Mouse (Mus musculus) right cerebral cortex, adult 2 months (tissue): ENCODE data around the gene Mblac2.
A peak's percentile ranks its signal among the peaks of the same experiment; 100 is the strongest.

Source experiments
- DNase-seq, 2 experiments: peaks; one replicate each; pipeline ENCODE4 v3.0.0; 2021 to 2022; ENCODE audit warnings: low spot score in 2 of 2

Gene Mblac2

GRCm38 (mm10) chr13:81736606-81737005 is 25.5 kb downstream of the Mblac2 start:
- DNase-seq, result no peak

- no peak for DNase-seq
Observed at GRCm38 (mm10) chr13:81740898-81741297, 29.8 kb downstream of the Mblac2 start.

GRCm38 (mm10) chr13:81743391-81744091 is 32.4 kb downstream of the Mblac2 start:
- no peak for DNase-seq

DNA sequence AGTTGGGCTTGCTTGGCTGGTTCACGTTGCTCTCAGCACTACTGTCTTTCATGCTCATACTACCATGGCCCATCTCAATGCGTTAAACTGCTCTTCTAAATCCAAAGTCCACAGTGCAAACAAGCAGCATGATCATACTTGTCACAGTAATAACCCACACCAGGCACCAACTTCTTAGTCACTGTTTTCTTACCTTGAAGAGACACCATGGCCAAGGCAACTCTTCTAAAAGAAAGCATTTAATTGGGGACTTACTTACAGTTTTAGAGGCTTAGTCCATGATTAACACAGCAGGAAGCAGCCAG is 32.9 kb downstream of the Mblac2 start:
- DNase-seq, result no peak

DNA sequence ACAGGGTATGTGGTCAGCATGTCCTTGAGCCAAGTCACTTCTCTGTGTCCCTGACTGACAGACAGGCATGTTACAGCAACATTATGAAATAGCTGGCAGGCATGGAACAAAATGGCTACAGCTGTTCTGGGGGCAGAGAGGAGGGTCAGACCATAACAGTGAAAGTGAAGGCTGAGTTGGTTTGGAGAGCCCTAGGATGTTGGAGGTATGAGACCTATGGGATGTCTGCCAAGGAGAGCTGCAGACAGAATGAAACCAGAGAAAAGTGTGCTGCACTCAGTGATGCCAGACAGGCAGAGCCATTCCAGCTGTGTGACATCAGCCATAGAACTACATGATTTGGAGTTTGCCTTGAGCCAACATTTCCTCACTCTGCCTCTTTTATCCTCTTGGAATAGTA is 43.7 kb downstream of the Mblac2 start:
- no peak for DNase-seq

DNA sequence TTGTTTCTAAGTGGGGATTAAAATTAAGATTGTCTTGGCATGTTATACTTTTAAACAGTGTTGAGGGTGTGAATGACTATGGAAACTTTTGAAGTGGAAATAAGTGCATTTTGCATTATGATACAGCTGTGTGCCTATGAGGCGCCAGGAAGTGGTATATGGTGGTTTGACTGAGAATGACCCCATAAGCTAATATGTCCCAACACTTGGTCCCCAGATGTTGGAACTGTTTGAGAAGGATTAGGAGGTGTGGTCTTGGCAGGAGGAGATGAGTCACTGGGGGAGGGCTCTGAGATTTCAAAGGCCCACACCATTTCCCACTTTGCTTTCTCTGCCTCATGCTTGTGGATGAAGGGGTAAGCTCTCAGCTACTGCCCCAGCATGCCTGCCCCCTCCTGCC is 44.2 kb downstream of the Mblac2 start:
- no peak for DNase-seq

DNA sequence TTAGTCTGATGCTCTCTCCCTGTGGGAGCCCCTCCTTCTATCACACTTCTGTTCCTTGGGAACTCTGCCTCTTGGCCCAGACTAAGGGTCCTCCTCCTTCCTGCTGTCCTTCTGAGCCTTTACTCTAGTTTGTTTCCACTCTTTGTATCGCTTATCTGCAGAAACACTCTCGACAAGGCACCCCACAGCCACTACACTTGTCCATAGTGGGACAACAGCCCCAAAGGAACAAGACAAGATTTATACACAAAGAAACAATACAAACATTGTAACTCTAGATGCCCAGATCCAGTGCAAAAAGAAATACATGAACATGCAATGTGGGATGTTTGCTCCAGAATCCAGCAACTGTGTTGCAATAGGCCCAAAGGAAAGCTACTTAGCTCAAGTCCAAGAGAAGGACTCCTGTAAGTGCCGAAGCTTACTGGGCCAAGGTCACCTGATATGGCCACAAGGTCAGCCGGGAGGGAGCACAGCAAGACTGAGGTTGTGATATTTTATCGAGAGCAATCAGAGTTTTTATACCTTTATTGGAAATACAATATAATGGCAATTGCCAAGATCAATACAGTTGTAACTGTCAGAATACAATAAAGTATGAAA is 46.0 kb downstream of the Mblac2 start:
- no peak for DNase-seq

- peak; percentile 56 to 62 for DNase-seq
Observed at GRCm38 (mm10) chr13:81760379-81760778, 49.2 kb downstream of the Mblac2 start.

GRCm38 (mm10) chr13:81761566-81762186 is 50.5 kb downstream of the Mblac2 start:
- DNase-seq, result peak; percentile 64 to 66

GRCm38 (mm10) chr13:81764173-81764572 is 53.0 kb downstream of the Mblac2 start:
- DNase-seq, result no peak

DNA sequence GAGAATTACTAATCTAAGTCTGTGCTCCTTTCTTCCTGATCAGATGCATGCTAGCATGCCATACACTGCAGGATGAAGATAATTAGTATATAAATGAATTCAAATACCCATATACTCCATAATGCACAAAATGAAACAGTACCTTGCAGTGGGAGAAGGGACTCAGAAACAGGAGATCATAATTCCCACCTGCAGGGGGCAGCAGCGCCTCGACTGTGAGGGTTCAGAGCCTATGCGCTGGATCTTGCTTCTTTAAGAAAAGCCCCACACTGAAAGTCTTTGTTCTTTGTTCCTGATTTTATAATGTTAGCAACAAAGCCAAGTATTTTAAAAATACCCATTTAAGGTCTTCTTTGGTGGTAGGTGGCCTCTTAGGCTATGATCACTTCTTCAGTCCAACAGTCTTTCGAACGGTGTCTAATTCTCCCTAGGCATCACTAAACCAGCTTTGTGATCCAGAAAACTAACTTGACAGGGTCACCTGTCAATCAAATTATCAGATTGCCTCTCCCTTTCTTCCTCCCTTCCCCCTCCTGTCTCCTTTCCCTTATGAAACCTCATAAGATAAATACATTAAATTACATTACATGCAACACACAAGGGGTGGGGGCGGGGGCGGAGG is 56.0 kb downstream of the Mblac2 start:
- DNase-seq, result peak; percentile 90 to 96

- DNase-seq, result no peak
Observed at GRCm38 (mm10) chr13:81776217-81776616, 65.1 kb downstream of the Mblac2 start.

DNA sequence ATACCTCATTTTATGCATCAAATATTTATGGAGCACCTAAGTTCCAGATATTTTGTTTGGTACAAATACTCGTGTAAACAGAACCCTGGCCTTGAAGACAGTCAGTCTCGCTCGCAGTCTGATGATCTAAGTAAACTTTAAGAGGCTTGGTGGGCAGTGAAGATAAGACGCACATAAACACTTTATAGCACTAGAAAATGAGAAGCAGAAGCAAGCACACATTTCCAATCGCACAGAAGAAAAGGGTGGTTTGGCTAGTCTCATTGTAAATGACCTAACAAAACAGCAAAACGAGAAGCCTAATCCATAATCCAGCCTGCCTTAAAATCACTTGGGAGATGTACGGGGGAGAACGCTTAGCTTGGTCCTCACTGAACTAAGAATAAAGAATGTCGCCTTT is 71.3 kb downstream of the Mblac2 start:
- DNase-seq, result no peak

DNA sequence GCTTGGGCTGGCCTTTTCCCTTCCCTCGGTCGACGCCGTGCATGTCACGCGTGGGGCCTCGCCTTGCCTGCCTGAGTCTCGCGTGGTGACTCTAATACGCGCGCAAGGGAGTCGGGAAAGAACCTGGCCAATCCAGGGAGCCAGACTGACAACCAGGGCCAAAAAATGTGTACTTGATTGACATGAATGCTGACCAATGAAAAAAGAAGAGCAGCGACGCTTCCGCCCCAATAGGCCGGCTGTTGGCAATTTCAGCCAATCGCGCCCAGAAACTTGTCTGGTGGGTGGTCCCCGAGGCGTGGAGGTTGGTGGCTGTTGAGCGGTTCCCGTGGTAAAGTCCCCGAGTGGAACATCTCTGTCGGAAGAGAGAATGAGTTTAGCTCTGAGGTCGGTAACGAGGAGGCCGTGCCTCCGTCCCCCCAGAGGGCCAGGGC is 71.8 kb downstream of the Mblac2 start, which contains the start of gene Cetn3:
Gene Cetn3 (plus strand): TSS at position 107 of the 434 bp plus-strand sequence.
- DNase-seq, result peak; percentile 94 to 95

- DNase-seq, result peak; percentile 97
Observed at GRCm38 (mm10) chr13:81783405-81784342, 72.5 kb downstream of the Mblac2 start.

DNA sequence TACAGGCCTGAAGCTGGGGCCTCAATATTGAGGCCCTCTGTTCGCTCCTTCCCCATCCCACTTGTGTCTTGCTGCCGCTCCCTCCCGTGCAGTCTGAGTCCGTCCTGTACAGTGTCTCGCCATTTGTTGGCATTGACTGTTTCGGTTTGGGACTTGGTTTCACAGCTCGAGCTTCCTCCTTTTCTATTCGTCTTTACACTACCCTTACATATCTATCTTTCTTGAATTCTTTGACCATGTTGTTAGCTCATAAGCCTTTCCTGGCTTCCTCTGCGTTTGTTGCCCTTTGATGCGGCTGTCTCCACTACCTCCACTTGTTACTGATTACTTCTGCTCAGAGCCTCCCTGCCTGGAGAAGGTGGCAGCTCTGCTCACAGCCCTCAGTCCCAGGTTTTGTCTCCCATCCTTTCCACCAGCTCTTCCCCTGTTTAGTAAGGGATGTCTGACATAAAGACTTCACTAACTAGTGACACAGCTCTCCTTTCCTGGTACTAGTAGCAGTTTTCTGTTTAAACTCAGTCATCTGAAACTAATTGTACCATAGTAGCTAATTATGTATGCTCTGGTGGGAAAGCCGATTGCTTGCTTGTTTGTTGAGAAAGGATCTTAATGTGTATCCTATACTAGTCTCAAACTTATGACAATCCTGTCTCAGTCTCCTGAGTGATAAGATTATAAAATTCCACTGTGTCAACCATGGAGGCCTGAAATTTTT is 74.8 kb downstream of the Mblac2 start:
- peak; percentile 42 to 61 for DNase-seq

DNA sequence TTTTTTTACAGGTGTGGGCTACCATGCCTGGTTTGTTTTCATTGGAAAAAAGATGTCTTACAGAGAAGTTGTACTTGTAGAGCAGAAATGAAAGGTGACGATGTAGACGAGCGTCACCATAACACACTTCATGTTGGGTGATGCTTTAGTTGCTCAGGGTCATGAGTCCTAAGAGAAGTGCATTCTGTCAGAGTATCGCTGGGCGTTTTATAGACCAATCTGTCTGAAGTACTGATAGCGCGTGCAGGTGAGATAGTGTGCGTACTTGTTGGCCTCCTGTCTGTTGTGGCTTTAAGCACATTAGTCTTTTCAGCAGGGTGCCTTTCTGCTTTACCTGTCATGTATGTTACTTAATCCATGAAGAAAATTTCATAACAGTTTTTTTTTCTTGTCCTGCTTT is 79.0 kb downstream of the Mblac2 start:
- DNase-seq, result no peak

DNA sequence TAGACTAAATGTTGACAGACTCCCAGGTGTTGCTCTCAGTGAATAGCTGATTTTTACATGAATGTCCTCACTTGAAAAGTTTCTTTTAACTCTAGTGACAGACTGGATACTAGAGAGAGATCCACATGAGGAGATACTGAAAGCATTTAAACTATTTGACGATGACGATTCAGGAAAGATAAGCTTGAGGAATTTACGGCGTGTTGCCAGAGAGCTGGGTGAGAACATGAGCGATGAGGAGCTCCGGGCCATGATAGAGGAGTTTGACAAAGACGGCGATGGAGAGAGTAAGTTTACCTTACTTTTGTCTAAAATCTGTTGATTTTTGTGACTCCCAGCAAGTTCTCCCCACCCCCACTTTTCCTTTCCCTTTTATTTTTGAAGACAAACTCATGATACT is 80.7 kb downstream of the Mblac2 start:
- no peak for DNase-seq

DNA sequence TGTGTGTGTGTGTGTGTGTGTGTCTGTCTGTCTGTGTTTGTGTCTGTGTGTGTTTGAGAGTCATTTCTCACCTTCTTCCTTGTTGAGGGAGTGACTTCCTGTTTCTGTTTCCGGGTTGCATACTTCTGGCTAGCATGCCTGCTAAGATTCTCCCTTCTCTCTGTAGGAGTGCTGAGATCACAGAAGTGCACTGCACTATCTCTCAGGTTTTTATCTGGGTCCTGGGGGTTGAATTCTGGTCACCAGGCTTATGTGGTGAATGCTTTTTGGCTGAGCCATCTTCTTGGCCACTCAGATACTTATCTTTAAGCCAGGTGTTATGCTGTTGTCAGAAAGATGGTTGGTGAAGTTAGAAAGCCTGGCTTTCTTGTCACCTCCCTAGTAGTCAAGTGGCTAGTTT is 82.7 kb downstream of the Mblac2 start:
- no peak for DNase-seq

DNA sequence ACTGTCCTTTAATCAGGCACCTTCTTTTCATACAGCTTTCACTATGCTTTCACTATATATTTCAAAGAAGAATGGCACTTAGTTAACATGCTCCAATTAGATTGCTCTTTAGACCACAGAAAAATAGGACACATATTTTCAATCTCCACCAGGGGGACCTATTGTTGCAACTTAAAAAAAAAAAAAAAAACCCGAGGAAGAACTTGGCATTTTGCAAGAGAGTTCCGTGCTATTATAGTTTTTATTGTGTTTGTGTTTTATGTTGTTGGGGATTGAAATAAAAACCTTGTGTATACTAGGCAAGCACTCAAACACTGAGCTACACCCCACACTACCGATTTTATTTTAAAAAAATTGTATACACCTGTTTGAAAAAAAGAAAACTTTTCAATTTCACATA is 90.0 kb downstream of the Mblac2 start:
- no peak for DNase-seq
